Mouse (Mus musculus) left cerebral cortex, adult 11 months (tissue): Measurements from ENCODE around the gene Wapl.

Source experiments
- DNase-seq: peaks from one replicate; pipeline ENCODE4 v3.0.0; 2022; ENCODE audit warnings: low spot score

Wapl gene

GRCm38 (mm10) chr14:34673395-34674228, at the start of gene Wapl:
TSS of gene Wapl (plus strand) at chr14:34673928.
- peak; percentile 95 for DNase-seq

DNA sequence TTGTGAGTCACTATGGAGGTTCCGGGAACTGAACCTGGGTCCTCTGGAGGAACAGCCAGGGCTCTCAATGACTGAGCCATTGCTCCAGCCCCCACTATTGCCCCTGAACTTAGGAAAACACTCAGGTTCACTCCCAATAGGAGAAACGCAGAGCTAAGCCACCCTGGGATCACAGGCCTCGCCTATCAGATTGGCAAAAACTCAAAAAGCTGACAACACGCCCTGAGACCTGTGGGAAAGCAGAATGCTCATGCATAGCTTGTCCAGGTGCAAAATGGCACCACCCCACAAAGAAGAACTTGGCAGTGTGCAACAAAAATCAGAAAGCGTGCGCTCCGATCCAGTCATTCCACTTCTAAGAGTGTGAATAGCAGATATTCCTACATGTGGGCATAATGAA, 46.9 kb upstream of the Wapl start:
- DNase-seq, result no peak

DNA sequence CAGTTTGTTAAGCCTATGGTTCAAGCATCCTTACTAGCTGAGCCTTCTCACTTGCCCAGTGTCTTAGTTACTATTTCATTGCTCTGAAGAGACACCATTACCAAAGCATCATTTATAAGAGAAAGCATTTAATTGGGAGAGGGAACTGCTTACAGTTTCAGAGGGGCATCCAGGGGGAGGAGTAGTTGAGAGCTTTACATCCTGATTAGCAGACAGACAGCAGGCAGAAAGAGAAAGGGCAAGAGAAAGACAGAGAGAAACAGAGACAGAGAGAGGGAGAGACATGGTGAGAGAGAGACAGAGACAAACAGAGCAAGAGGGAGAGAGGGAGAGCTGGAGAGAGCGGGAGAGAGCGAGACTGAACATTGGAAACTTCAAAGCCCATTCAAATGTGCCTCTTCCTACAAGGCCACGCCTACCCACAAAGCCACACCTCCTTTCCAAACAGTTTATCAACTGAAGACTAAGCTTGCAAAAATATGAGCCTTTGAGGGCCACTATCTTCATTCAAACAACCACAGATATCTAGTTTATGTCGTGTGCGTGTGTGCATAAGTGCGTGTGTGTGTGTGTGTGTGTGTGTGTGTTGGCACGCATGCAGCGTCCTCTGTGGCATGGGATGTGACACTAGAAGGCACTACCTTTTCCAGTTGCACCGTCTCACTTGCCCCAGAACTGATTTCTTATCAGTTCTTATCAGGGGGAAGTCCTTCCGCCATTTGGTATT, 40.8 kb upstream of the Wapl start:
- DNase-seq, result no peak

- no peak for DNase-seq
These were observed 38.5 kb upstream of the Wapl start for GRCm38 (mm10) chr14:34635192-34635591.

GRCm38 (mm10) chr14:34635721-34636120, 38.0 kb upstream of the Wapl start:
- no peak for DNase-seq

DNA sequence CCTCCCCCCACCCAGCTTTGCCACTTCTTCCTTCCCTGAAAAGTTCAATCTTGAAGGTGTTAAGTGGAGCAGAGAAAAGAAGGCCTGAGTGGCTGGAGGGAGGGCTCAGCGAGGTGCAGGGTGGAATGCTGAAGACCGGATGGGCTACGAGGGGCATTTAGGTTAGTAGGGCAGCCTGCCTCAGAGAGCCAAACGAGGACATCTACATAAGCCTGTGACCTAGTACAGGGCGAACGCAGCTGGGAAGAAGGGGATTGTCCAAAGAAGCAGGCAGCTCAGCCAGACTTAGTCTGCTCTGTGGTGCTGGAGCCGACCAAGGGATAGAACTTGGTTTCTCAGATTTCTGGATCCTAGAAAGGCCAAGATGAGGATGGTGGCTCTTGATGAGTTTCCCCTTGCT, 29.6 kb upstream of the Wapl start:
- DNase-seq, result no peak

DNA sequence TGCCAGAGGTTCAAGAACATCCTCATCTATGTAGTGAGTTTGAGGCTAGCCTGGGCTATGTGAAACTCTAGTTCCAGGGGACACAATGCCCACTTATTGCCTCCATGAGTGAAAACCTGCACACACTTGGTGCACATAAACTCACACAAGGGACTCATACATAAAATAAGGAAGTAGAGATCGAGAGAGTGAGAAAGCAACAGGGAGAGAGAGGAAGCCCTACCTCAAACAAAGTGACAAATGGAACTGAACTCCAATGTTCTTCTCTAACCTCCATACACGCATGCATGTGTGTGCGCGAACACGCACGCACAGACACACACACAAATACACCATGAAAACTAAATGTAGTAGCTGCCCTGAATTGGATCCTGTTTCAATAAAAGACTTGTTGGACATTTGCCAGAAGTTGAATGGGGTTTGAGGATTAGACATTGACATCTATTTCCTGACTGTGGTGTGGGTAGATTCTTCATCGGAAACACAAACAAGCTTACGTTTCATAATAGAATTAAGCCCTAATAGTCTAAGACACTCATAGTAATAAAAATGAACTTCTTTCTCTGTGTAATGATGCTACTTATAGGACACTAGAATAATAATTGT, 25.8 kb upstream of the Wapl start:
- no peak for DNase-seq

DNA sequence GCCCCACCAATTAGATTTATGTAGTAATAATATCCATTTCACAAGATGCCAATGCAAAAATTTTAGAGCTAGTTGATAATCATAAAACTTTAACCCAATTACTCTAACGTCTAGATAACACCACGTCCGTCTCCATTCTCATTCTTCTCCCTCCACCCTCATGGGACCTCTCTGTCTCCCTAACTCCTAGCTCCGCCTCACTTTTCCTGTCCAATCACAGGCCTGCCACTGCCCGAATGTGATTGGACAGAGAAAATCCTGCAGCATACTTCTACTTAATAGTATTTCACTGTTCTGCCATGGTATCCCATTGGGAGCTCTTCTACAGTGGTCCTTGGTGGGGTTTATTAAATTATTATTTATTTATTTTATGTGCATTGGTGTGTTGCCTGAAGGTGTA, 16.6 kb upstream of the Wapl start:
- DNase-seq, result no peak

DNA sequence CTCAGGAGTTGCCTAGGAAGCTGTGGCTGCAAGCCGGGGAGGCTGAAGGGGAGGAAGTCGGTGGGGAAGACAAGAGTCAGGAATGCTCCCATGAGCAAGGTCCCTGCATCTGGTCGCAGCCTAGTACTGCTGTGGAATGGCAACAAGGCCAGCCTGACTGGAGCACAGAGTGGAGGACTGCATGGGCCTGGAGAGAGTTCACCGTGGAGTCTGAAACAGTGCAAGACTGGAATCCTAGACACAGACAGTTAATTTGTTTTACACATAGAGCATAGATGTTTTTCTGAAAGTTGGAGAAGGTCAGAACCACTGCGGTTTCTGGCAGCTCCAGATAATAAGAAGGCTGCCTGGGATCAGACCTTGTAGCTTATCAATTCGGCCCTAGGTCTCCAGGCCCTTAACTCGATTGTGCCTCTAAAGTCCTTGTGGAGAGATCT, 13.4 kb upstream of the Wapl start:
- no peak for DNase-seq

GRCm38 (mm10) chr14:34660788-34661591, 12.7 kb upstream of the Wapl start:
- no peak for DNase-seq

GRCm38 (mm10) chr14:34661621-34662477, 11.9 kb upstream of the Wapl start:
- no peak for DNase-seq

- no peak for DNase-seq
These were observed 11.3 kb upstream of the Wapl start for GRCm38 (mm10) chr14:34662478-34662826.

DNA sequence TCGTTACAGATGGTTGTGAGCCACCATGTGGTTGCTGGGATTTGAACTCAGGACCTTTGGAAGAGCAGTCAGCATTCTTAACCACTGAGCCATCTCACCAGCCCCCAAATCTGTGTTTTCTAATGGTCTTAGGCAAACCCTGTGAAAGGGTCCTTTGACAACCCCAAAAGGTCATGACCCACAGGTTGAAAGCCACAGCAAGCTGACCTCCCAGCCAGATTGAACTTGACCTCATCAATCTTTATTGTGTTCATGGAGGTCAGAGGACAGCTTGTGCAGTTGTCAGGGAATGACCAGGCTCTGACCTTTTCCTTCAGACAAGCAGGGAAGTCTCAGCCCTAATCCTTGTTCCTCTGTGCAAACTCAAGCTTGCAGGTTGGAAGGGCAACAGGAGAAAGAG, 10.3 kb upstream of the Wapl start:
- DNase-seq, result no peak

GRCm38 (mm10) chr14:34669082-34669481, 4.6 kb upstream of the Wapl start:
- DNase-seq, result no peak

DNA sequence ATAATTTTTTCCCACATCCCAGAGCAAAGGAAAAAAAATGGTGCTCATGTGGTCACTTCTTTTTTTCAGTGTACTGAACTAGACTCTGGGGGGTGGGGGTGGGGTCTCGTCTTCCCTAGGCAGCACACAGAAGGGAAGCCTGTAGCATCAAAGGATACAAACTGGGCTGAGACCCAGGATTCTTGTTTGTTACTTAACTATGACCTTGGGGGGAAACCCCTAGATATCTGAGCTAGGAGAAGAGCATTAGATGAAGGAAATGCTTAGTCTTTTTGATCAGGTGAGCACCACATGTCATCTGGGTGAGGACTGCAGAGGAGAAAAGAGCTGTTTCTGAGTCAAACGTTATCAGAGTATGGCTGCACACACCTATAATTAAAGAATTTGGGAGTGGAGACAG, 3.5 kb upstream of the Wapl start:
- DNase-seq, result no peak

GRCm38 (mm10) chr14:34674229-34674791, 582 bp downstream of the Wapl start:
- no peak for DNase-seq

DNA sequence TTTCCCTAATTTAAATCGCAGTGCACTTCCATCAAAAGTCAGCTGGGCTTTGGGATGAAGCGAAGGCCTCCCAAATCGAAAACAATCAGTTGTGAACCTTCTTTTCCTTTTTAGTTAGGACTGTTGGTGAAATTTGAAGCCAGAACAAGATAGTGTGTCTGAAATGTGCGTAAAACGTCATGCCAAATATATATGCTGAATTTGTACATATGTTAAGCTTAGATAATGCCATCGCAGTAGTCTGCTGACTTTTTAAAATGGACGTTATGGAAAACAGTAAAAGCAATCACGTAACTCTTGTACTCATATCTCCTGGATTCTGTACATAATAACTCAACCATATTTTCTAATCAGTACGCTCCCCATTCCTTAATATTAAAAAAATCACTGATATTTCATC, 1.2 kb downstream of the Wapl start:
- DNase-seq, result no peak

GRCm38 (mm10) chr14:34675347-34675865, 1.7 kb downstream of the Wapl start:
- no peak for DNase-seq

GRCm38 (mm10) chr14:34680815-34681214, 7.1 kb downstream of the Wapl start:
- DNase-seq, result no peak

GRCm38 (mm10) chr14:34684989-34685388, 11.3 kb downstream of the Wapl start:
- DNase-seq, result no peak

GRCm38 (mm10) chr14:34693970-34694369, 20.2 kb downstream of the Wapl start:
- no peak for DNase-seq
